Mouse (Mus musculus) cerebellum, postnatal 25 days (tissue): ENCODE data around the gene Zan.
A peak's percentile ranks its signal among the peaks of the same experiment; 100 is the strongest.
"Not testable (repeated sequence)": the region's sequence is repeated elsewhere in the genome, so short reads cannot be mapped to it uniquely, and the experiment has no call there.

ENCODE experiments used
- DNase-seq, 2 experiments: peaks; one replicate each; pipeline ENCODE4 v3.0.0; 2021; ENCODE audit warnings: mixed read lengths in 2 of 2

Zan gene

DNA sequence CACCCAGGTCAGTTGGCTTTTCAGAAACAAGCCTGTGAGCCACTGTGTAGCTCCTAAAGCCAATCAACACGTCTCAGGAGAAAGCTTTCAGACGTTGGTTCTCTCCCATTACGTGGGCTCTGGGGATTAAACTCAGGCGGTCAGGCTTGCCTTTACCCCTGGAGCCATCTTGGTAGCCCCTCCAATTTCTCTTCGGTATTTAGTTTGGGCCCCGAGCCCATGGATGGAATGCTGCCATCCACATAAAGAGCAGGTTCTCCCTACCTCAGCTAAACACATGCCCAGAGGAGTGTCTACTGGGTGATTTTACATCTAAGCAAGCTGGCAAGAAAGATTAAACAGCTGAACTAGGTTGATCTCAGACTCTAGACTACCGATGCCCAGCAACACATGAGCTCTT is 23.3 kb upstream of the Zan start:
- DNase-seq, result no peak

DNA sequence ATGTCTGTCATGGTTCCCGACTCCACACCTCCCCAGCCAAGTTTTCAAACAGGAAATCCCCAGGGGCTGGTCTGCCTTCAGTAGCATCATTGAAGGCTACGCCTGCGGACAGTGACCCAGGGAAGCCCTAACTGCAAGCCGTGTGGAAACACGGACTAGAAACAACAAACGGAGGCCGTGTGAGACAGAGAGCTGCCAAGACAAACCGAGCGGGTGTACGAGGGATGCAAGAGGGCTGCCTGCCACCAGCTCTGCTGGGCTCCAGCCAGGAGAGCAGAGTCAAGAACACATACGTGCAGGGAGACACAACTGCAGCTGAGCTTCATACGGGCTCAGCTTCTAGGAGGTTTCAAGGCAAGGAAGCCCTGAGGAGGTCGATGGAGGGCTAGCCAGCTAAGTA is 17.0 kb upstream of the Zan start:
- DNase-seq, result no peak

DNA sequence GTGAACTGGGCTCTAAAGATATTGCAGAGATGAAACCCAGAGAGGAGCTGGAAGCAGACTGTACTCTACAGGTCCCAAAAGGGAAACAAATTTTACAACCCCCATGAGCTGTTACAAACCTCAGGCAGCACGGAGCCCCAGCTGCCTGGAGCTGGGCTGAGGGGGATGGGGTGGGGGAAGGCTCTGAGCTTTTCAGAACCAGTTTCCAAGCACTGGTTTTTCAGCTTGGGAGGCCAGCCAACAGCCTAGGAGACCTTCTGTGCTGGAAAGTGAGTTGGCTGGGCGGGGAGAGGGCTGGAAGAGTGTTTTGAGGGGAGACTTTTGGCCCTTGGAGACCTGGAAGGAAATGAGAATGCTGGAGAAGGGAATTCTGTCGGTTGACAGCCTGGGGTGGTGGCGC is 14.7 kb upstream of the Zan start:
- peak in 1 of 2 experiments; percentile 30 for DNase-seq

DNA sequence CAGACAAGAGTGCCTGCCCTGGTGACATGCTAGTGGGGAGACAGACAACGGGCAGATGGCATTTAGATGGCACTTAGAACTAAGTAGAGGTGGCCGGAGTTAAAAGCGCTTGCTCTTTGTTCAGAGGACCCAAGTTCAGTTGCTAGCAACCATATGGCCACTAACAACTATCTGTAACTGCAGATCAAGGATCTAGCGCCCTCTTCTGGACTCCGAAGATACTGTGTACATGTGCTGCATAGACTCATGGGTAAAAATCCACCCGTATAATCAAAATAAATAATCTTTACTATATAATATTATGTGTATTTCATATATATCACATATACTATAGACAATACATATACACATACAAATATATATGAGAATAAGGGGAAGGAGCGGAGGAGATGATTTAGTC is 10.8 kb upstream of the Zan start:
- no peak for DNase-seq

DNA sequence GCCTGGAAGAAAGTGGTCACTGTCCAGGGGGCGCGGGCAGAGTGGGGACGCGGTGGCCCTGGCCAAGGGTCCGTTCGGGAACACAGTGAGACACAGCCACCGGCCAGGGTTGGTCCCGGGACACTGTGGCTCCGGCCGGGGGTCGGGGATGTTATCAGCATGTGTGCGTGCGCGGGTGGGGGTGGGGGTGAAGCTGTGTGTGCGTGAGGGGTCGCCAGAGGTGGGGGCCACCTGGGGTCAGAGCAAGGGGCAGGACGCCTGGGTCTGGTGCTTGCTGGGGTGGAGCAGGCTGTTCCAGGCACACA is 8.9 kb upstream of the Zan start:
- DNase-seq, result no peak

DNA sequence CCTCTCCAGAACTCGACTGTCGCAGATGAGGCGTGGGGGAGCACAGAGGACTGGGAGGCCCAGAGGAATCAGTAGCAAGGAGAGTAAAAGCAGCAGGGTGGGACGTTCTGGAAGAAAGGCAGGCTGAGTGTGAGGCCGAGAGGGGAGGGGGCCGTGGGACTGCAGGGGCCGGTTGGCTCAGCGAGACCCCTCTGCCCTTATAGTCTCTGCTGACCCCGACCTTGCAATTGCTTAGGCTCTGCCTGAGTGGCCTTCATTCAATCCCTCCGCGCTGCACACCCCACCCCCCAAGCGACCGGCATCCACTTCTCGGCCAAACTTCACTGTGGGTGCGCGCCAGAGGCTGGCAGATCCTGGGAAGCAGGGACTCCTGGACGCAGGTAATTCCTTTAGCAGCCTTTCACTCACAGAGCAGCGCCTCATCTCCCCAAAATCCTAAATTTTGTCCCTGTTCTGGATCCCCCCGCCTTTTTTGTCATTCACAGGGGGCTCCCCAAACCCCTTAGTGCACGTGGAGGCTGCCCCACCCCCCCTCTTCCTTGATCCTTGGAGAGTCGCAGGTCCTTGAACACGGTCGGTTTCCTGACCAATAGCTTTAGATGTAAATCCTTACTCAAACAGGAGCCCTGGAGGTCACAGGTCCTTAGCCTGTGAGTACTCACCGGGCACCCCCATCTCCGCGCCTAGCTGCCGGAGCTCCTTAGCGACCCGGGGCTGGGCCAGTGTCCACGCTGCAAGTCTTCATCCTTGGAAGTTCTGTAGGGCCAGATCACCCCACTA is 8.4 kb upstream of the Zan start:
- no peak for DNase-seq

DNA sequence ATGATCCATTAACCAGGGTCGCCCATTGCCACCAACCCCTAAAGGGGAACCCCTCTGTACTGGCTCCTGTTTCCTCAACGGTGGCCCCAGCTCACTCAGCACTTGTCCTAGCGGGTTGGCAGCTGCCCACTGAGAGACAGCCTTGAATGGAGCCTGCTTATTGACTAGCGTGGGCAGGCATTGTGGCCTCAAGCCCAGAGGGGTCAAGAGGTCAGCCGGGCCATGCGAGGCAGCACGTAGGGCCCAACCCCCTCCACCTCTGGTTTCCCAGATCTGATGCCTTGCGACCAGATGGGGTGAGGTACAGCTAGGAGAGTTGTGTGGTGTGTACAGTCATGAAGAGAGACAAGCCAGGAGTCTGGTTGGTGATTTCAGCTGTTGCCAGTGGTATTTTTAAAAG is 5.0 kb upstream of the Zan start:
- peak in 1 of 2 experiments; percentile 21 for DNase-seq

DNA sequence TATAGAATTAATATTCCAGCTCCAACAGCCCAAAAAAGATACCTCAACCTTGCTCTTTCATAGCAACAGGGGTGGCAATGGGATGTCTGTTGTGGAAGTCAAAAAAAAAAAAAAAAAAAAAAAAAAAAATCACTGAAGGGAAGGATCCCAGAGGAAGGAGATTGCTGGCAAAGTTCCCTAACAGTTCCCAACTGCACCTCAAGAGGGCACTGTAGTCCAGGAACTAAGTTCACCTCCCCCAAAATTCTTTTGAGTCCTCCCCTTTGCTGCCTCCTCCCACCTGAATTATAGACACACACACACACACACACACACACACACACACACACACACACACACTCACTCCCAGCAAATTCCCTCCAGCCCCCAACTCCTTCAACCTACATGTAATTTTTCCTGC is 4.3 kb upstream of the Zan start:
- DNase-seq, result peak; percentile 86 to 91

DNA sequence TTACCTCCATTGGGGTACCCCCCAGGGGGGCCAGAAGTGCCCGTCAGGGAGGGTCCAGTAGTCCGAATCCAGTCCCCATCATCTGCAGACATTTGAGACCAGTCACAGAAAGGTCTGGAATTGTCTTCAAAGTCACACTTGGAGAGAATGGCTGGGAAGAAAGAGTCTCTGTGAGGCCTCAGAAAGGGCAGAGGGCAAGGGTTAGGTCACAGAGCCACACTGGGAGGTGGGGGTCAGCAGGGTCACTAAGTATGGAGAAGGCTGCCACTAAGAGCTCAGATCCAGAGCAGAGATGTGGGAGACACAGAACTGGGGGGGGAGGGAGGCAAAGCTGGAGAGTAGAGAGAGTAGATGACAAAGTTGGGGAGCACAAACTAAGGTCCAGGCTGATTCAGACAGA is 2.5 kb downstream of the Zan start:
- no peak for DNase-seq

DNA sequence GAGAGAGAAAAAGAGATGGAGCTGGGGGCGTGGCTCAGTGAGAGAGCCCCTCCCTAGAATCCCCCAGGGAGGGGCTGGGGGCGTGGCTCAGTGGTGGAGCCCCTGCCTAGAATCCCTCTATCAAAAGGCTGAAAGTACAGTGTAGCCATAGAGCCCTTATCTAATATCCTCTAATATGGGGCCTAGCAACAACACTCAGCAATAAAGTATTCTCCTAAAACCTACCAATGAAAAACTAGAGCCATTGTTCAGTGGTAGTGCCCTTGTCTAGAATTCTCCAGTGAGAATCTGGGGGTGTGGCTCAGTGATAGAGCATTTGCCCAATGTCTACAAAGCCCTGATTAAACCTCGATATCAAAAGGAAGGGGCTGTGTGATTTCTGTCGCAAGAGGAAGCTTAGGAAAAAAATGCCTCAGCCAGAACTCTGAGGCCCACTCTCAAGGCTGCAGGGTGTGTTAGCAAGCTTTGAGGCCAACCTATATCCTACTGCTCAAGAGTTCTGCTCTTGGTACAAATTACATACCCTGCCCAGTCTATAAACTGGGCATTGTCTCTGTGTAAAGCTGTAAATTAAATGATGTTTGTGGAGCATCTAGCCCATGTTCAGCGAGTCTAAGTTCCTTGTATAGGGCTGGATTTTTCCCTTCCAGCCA is 4.5 kb downstream of the Zan start:
- no peak for DNase-seq

DNA sequence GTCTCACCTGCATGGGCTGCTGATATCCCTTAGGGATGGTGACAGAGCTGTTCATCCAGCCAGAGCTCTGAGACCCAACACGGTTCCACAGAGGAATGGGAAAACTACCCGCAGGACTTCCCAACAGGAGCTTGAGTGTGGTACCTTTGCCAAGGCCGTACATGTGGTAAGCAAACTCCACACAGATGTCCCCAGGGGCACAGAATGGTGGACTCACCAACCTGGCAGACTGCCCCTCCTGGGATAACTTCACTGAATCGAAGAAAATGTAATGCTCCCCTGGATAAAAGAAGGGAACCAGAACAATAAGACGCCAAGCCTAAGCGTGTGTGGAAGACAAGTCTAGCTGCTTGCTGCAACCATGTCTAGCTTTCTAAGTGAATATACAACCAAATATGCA is 9.9 kb downstream of the Zan start:
- no peak for DNase-seq

DNA sequence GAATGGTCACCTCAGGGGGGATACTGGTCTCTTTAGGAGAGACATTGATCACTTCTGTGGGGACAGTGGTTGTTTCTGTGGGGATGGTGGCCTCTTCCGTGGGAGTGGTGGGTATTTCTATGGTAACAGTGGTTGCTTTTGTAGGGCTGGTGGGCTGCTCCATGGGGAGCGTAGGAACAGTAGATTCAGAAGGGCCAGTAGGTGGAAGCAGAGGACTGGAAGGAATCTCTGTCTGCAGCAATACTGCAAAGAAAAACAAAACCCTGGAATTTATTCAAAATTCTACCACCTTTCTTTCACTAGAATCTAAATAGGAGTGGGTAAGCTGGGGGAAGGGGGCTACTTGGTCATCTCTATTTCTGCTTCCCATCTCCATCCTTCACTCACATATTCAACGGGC is 11.8 kb downstream of the Zan start:
- no peak for DNase-seq

DNA sequence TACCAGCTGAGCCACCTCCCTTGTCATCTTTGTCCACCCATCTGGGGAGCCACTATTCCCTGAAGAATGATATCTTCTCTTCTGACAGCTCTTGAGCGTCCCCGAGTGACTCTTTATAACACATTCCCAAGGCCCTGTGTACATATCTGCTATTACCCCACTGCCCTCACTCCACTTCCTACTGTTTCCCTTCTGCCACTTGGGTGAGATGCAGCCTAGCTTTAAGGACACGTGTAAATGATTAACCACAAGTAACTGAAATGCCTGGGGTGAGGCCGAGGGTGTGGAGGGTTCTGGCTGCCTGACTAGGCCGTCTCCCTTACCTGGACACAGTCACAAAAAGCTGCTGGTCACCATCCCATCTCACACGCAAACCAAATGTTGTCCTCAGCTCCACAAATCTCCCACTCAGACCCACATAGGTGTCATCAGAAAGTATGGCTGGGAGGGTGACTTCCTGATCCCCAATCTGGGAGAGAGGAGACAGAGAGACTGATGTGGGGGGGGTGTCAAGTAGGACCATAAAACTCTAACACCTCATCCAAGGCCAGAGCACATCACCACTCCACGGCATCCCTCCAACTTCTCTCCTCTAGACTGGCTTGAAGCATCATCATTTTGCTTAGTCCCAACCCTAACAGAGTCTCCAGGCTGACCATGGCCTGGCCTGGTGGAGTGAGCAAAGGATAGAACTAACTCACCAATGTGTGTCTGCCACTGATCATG is 20.8 kb downstream of the Zan start:
- DNase-seq, result no peak

DNA sequence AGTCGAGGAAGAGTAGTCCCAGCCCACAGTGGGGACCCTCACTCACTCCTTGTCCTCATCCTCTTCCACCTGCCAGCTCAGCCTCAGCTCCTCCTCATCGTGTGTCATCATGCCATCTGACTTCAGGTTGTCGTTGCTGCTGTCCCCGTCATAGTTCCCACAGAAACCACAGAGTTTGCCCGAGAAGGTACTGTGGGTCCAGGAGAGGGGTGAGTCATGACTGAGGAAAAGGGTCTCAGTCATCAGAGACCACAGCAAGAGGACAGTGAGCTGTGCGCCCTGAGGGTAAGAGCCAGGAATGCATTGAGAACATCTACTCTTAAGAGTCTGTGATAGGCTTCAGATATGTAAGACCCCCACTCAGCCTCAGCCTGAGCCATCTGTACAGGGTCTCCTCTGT is 21.7 kb downstream of the Zan start:
- DNase-seq, result no peak

DNA sequence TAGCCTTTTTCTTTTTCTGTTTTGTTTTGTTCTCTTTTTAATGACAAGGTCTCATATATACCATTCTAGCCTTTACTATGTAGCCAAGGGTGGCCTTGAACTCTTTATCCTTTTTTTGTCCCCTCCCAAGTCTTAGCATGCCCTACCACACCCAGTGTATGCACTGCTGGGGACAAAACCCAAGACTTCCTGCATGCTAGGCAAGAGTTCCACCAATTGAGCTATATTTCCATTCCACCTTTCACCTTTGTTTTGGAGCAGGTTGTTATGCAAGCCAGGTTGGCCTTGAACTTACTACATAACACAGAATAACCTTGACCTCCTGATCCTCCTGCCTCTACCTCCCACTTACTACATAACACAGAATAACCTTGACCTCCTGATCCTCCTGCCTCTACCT is 31.3 kb downstream of the Zan start:
- no peak for DNase-seq

DNA sequence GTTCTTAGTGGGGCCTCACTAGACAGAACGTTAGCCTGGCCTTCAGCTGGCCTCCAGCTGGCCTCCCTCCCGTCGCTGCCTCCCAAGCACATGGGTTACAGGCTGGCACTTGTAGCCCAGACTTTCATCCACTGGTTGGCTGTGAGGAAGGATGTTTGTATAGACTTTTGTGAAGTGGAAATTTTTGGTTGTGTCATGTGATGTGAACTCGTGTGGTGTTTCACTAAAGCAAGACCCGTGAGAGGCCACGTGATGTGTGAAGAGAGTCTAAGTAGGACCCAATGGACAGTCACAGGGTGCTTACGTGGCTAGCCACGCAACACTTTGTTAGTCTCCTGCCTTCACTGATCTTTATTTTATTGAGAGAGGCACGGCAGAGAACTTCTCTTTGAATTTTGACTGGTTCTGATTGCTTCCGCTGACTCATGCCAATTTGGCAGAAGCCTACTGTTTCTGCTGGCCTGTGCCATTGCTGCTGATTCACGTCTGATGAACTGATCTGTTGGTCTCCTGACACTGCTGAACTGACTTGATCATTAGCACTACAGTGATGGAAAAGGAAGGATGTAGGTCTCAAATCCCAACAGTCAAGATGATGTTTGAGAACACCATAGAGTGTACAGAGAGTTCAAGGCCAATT is 36.5 kb downstream of the Zan start:
- peak in 1 of 2 experiments; percentile 13 for DNase-seq

DNA sequence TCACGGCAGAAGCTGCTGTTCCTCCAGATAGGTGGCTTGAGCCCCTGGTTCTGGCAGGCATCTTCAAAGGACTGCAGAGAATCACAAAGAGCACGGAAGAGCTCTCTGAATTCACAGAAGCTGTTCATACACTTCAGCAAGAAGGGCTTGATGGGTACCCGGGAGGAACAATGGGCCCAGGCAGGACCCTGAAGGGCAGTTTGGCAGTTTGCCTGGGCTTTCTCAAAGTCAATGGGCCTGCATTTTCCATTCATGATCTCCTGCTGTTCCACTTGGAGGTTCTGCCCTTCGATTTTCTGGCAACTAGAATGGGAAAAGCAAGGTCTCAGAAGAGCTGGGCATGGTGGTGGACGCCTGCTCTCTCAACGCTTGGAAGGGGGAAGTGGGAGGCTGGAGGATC is 43.0 kb downstream of the Zan start:
- DNase-seq, result peak in 1 of 2 experiments; percentile 22

DNA sequence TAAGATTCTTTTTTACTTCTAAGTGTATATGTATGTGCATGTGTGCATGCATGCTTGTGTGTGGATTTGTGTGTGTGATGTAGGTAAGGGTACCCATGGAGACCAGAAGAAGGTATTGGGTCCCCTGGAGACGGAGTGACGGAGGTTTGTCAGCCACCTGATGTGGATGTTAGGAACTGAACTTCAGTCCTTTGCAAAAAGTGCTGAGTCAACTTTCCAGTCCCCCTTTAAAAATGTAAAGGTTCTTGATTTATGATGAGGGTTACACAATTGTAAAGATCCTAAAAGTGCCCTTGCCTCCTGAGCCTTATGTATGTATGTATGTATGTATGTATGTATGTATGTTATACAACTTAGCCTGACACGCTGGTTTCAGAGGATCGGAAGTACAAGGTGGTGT is 46.5 kb downstream of the Zan start:
- DNase-seq, result not testable (repeated sequence)

DNA sequence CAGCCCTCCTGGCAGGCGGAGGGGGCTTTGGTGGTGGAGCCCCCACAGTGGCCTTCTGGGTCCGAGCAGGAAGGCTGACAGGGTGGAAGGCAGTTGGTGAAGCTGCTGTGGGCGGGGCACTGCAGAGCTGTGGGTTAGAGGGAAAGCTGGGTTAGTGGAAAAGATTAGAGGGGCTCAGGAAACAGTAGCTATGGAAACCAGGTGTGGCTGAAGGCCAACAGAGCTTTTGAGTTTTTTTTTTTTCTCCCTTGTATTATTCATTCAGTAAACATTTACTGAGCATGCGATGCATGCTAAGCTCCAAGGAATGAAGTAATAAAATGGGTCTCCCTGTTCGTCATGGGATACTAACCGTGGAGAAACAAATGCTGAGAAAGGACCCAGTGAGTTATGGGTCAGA is 51.2 kb downstream of the Zan start:
- DNase-seq, result no peak

DNA sequence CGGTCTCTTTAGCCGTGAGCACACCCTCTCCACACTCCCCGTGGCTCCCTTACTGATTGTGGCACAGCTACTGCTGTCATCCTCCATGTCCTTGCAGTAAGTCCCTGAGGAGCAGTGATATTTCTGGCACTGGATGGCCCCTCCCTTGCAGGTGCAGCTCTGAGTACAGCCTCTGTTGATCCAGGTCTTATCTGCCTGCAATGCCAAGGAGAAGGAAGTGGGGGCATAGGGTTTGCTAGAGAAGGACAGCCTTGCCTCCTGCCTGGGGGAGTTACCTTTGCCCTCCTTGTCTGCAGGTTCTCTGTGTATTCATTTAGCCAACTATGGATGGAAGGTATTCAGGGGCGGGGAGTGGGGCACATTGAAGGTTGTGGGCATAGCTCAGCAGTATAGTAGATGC is 57.0 kb downstream of the Zan start:
- no peak for DNase-seq

DNA sequence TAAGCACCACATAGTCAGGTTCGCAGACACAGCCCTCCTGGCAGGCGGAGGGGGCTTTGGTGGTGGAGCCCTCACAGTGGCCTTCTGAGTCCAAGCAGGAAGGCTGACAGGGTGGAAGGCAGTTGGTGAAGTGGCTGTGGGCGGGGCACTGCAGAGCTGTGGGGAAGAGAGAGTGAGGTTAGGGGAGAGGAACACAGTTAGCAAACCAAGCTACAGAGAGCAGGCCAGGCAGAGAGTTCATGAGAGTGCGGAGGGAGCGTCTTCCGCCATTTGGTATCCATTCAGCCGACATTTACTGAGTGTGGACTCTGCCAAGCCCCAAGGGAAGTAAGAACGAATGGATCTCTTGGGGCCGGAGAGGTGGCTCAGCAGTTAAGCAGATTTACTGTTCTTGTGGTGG is 57.8 kb downstream of the Zan start:
- DNase-seq, result no peak

DNA sequence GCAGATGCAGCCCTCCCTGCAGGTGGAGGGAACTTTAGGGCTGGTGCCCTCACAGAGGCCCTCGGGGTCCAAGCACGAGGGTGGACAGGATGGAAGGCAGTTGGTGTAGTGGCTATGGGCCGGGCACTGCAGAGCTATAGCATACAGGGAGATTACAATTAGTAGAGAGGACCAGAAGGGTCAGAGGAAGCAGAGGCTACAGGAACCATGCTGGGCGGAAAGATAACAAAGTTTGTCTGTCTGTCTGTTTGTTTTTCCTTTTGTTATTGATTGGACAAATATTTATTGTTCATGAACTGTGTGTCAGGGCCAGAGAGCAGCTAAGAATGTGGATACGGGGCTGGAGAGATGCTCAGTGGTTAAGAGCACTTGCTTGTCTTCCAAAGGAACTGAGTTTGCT is 62.6 kb downstream of the Zan start:
- no peak for DNase-seq

DNA sequence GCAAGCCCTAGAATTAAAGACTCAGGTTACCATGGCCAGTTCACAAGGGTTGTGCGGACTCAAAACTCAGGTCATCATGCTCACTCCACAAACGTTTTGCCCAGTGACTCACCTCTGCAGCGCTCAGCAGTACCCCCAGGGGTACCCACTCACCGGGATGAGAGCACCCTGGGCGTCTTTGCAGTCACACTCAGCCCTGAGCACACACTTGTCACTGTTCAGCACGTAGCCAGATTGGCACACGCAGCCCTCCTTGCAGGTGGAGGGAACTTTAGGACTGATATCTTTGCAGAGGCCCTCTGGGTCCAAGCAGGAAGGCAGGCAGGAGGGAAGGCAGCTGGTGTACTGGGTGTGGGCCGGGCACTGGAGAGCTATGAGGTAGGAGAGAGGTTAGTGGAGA is 65.6 kb downstream of the Zan start:
- DNase-seq, result no peak

DNA sequence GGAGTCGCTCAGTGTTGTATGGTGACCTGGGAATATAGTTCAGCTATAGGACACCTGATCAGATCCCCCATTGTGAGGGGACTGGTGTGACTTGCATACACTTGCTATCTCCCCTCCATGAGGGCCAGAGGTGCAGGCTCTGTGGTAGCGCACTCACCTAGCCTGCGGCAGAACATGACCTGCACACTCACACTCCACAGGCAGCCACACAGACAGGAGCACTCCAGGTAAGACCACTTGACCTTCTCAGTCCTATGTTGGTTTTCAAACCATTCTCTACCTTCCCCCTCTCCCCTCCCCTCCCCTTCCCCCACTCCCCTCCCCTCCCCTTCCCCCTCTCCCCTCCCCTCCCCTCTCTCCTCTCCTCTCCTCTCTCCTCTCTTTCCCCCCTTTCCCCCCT is 66.3 kb downstream of the Zan start:
- no peak for DNase-seq
